Mouse (Mus musculus): Measurements from ENCODE around the gene Kif24. TPM values are rescaled to one million over a fixed set of nuclear protein-coding genes. Genes with fewer than 3 reads are reported as not detected.

Kif24 gene
- polyA plus RNA-seq, 1 experiment from 2014 or later = 4.3 TPM

DNA sequence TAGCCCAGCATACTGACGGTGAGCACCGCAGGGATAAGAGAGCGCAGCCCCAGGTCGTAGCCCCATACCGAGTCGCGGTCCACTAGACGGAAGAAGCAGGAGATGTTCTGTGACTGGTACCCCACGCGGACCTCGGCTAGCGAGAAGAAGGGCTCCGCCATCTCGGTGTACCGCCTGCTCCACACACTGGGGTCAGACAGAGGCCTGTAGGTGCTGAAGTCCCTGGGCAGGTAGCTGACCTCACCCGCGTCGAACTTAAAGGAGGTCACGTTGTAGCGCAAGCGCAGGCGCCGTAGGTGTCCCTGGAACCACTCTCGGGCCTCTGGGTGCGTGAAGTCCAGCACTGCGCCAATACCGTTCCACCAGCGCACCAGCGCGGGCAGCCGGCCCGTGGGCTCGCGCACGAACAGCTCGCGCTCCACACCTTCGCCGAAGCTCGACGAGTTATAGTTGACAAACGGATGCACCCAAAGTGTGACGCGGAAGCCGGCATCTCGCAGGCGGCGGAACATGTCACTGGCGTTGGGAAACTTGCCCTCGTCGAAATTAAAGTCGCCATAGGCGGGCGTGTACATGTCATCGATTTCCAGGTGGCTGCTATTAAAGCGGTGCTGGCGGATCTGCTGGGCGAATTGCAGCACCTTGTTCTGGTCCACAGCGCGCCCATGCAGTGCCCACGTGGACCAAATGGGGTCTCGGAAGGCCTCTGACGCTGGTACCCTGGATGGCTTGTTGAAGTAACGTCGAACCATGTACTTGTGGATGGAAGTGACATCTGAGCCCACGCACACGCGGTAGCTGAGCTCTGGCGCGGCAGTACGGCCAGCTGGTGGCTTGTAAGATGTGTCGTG, 33.5 kb upstream of the Kif24 start:
- WGBS = 7% methylated on average over 72 of the region's 72 CpGs
- Histone ChIP-seq H3K36me3 (ENCODE audit: control insufficient read depth, insufficient read depth, low read length) (no peaks in the 10 kb centered on the region), H3K27ac (replicated peaks in 1 of 2; ENCODE audit: control insufficient read depth in 1 of 2, insufficient read depth in 1 of 2, low read depth in 2 of 2, low read length in 2 of 2) (no peak overlapping the region), H3K4me2 (ENCODE audit: low read length) (peak overlapping the region; percentile 73), H3K9ac (ENCODE audit: low read length) (peak overlapping the region; percentile 21; the same call in 1 of the 2 replicates), H3K4me3 (ENCODE audit: control insufficient read depth in 1 of 2, insufficient read depth in 1 of 2, low read depth in 1 of 2, low read length in 2 of 2) (peak overlapping the region; percentile 33 to 37), H3K9me3 (ENCODE audit: control insufficient read depth, low read length) (no peaks in the 10 kb centered on the region), H3K27me3 (ENCODE audit: control insufficient read depth, insufficient read depth, low read length) (peaks cover 73% of the 10 kb centered on the region), H3K4me1 (ENCODE audit: control insufficient read depth in 2 of 2, insufficient read depth in 2 of 2, low read length in 2 of 2) (peaks cover 24 to 26% of the 10 kb centered on the region in 2 experiments)
- ATAC-seq (ENCODE audit: insufficient number of reproducible peaks, insufficient read depth, low FRiP score, low read depth) = no peak

DNA sequence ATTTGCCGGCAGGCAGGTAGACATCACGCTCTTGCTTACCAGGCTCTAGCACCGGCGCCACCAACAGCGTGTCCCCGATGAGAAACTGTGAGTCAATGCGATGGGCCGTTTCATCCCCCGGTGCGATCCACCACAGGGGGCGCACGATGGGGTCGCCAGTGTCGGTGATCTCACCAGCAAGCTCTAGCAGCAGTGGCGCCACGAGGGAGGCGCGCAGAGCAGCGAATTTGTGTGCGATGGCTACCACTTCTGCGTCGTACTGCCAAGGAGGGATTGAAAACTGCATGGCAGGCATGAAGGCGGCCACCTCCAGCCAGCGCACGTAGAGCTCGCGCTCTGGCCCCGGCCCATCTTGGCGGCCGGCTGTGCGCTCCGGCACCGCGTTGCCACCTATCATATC, 32.9 kb upstream of the Kif24 start:
- Histone ChIP-seq H3K9me3 (ENCODE audit: control insufficient read depth, low read length) (no peaks in the 10 kb centered on the region), H3K4me3 (ENCODE audit: control insufficient read depth in 1 of 2, insufficient read depth in 1 of 2, low read depth in 1 of 2, low read length in 2 of 2) (peak overlapping the region; percentile 33 to 37), H3K9ac (ENCODE audit: low read length) (peak overlapping the region; percentile 21; the same call in 1 of the 2 replicates), H3K27me3 (ENCODE audit: control insufficient read depth, insufficient read depth, low read length) (peaks cover 73% of the 10 kb centered on the region), H3K4me1 (ENCODE audit: control insufficient read depth in 2 of 2, insufficient read depth in 2 of 2, low read length in 2 of 2) (peaks cover 21 to 24% of the 10 kb centered on the region in 2 experiments), H3K27ac (replicated peaks in 1 of 2; ENCODE audit: control insufficient read depth in 1 of 2, insufficient read depth in 1 of 2, low read depth in 2 of 2, low read length in 2 of 2) (no peak overlapping the region), H3K4me2 (ENCODE audit: low read length) (peak overlapping the region; percentile 73), H3K36me3 (ENCODE audit: control insufficient read depth, insufficient read depth, low read length) (no peaks in the 10 kb centered on the region)
- ATAC-seq (ENCODE audit: insufficient number of reproducible peaks, insufficient read depth, low FRiP score, low read depth) = no peak
- 4% methylated on average over 34 of the region's 34 CpGs for WGBS

DNA sequence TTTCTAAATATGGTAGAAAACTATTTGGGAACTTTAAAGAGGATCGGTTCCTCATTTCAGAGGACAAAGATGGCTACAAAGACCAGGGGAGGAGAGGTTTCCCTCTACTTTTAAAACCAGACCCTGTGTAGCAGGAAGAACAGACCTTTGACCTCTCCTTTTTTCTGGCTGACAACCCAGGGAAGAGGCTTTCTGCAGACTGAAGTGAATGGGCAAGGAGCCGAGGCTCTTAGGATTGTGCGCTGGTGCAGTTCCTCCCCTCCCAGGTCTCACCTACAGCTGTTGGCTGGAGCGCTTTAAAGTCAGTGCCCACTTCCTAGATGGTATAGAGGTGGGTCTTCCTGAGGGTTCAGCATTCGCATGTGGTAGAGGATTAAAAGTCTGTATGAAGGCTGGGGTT, 32.4 kb upstream of the Kif24 start:
- no peaks in the 10 kb centered on the region for H3K36me3 ChIP-seq (ENCODE audit: control insufficient read depth, insufficient read depth, low read length)
- ATAC-seq (ENCODE audit: insufficient number of reproducible peaks, insufficient read depth, low FRiP score, low read depth) = no peak
- no peak overlapping the region for H3K9ac ChIP-seq (ENCODE audit: low read length)
- 57% methylated on average over 5 of the region's 5 CpGs for WGBS
- H3K4me3 ChIP-seq (ENCODE audit: control insufficient read depth in 1 of 2, insufficient read depth in 1 of 2, low read depth in 1 of 2, low read length in 2 of 2) = no peak overlapping the region
- H3K27ac ChIP-seq (replicated peaks in 1 of 2; ENCODE audit: control insufficient read depth in 1 of 2, insufficient read depth in 1 of 2, low read depth in 2 of 2, low read length in 2 of 2) = no peak overlapping the region
- no peak overlapping the region for H3K4me2 ChIP-seq (ENCODE audit: low read length)
- H3K27me3 ChIP-seq (ENCODE audit: control insufficient read depth, insufficient read depth, low read length) = peaks cover 68% of the 10 kb centered on the region
- H3K9me3 ChIP-seq (ENCODE audit: control insufficient read depth, low read length) = no peaks in the 10 kb centered on the region
- peaks cover 16 to 19% of the 10 kb centered on the region in 2 experiments; a peak in 3 of 4 replicates for H3K4me1 ChIP-seq (ENCODE audit: control insufficient read depth in 2 of 2, insufficient read depth in 2 of 2, low read length in 2 of 2)

DNA sequence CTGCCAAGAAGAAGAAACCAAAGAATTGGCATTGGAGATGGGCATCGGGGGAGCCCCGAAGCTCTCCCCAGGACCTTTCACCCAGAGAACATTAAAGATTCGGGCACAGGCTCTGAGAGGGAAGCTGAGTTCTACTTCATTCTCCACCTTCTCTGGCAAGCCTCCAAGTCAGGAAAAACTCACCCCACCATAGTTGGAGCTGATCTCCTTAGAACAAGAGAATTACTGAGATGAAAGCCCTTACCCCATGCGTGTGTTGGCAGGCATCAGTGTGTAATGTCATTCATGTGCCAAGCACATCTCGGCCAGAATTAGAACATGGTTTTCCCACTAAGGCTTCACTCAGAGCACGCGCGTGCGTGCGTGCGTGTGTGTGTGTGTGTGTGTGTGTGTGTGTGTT, 31.2 kb upstream of the Kif24 start:
- Histone ChIP-seq H3K9me3 (ENCODE audit: control insufficient read depth, low read length) (no peaks in the 10 kb centered on the region), H3K27me3 (ENCODE audit: control insufficient read depth, insufficient read depth, low read length) (peaks cover 56% of the 10 kb centered on the region), H3K4me3 (ENCODE audit: control insufficient read depth in 1 of 2, insufficient read depth in 1 of 2, low read depth in 1 of 2, low read length in 2 of 2) (no peak overlapping the region), H3K4me1 (ENCODE audit: control insufficient read depth in 2 of 2, insufficient read depth in 2 of 2, low read length in 2 of 2) (peaks cover 16 to 19% of the 10 kb centered on the region in 2 experiments; a peak in 3 of 4 replicates), H3K9ac (ENCODE audit: low read length) (no peak overlapping the region), H3K4me2 (ENCODE audit: low read length) (no peak overlapping the region), H3K36me3 (ENCODE audit: control insufficient read depth, insufficient read depth, low read length) (no peaks in the 10 kb centered on the region), H3K27ac (replicated peaks in 1 of 2; ENCODE audit: control insufficient read depth in 1 of 2, insufficient read depth in 1 of 2, low read depth in 2 of 2, low read length in 2 of 2) (no peak overlapping the region)
- no peak for ATAC-seq (ENCODE audit: insufficient number of reproducible peaks, insufficient read depth, low FRiP score, low read depth)
- 74% methylated on average over 11 of the region's 11 CpGs for WGBS

DNA sequence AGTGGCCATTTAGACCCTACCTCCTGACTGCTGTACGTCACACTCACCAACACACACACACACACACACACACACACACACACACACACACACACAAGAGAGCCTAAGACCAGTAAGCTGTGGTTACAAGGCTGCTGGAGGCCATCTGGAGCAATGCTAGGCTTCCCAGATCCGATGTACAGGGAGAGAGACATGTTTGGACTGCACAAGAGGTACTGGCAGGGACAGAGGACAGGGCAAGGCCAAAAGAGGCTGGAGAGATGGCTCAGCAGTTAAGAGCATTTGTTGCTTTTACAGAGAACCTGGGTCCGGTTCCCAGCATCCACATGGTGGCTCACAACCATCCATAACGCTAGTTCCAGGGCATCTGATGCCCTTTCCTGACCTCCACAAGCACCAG, 30.4 kb upstream of the Kif24 start:
- no peak for ATAC-seq (ENCODE audit: insufficient number of reproducible peaks, insufficient read depth, low FRiP score, low read depth)
- 76% methylated on average over 4 of the region's 4 CpGs for WGBS
- peaks cover 48% of the 10 kb centered on the region for H3K27me3 ChIP-seq (ENCODE audit: control insufficient read depth, insufficient read depth, low read length)

DNA sequence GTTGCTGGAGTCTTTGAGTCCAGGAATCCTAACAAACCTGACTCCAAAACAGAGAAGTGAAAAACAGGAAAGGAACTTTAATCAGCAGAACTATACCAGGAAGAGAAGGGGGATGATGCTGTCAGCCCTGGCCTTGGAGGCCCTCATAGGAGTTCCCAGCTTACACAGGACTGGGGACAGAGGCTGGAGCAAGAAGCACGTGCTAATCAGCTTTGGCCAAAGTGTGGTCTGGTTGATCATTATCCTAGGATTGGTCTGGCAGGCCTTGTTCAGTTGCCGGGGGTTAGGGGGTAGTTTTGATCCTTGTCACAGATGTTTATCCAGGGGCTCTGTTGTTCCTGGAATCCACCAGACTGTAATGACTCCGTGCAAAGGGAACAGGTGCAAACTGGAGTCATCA, 29.7 kb upstream of the Kif24 start:
- WGBS = 42% methylated on average over 3 of the region's 3 CpGs
- peaks cover 16 to 19% of the 10 kb centered on the region in 2 experiments; a peak in 3 of 4 replicates for H3K4me1 ChIP-seq (ENCODE audit: control insufficient read depth in 2 of 2, insufficient read depth in 2 of 2, low read length in 2 of 2)

More for the DNA sequence above, 30.4 kb upstream of the Kif24 start:
- H3K27ac ChIP-seq (replicated peaks in 1 of 2; ENCODE audit: control insufficient read depth in 1 of 2, insufficient read depth in 1 of 2, low read depth in 2 of 2, low read length in 2 of 2) = no peak overlapping the region
- H3K4me2 ChIP-seq (ENCODE audit: low read length) = no peak overlapping the region
- peaks cover 16 to 19% of the 10 kb centered on the region in 2 experiments; a peak in 3 of 4 replicates for H3K4me1 ChIP-seq (ENCODE audit: control insufficient read depth in 2 of 2, insufficient read depth in 2 of 2, low read length in 2 of 2)
- H3K36me3 ChIP-seq (ENCODE audit: control insufficient read depth, insufficient read depth, low read length) = no peaks in the 10 kb centered on the region
- no peak overlapping the region for H3K4me3 ChIP-seq (ENCODE audit: control insufficient read depth in 1 of 2, insufficient read depth in 1 of 2, low read depth in 1 of 2, low read length in 2 of 2)
- H3K9me3 ChIP-seq (ENCODE audit: control insufficient read depth, low read length) = no peaks in the 10 kb centered on the region
- no peak overlapping the region for H3K9ac ChIP-seq (ENCODE audit: low read length)

DNA sequence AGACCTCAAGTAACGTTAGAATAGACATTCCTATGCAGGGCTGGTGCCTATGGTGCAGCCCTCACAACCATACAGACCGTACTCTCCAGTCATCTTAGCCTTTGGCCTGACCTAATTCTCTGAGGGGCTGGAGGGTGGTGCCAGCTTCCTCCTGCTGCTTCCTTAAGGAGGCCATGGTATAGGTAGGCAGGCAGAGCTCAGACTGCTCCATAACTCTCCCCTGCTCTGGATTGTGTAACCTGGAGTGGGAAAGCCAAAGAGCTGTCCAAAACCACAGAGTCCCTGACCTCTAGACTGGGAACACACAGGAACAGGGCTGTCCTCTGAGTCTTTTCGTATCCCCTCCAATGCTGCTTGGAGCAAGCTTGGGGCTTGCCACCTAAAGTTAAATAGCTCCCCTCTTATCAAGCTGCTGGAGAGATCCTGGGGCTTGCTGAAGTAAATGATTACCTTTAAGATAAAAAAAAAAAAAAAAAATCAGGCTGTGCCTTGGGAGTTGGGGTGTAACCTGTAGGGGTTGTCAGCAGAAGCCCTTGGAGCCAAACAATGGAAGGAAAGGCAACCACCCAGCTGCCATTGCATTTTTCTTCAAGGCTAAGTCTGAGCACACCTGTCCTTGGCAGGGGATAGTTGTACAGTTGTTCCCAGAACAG, 28.9 kb upstream of the Kif24 start:
- Histone ChIP-seq H3K4me2 (ENCODE audit: low read length) (no peak overlapping the region), H3K27ac (replicated peaks in 1 of 2; ENCODE audit: control insufficient read depth in 1 of 2, insufficient read depth in 1 of 2, low read depth in 2 of 2, low read length in 2 of 2) (no peak overlapping the region), H3K4me1 (ENCODE audit: control insufficient read depth in 2 of 2, insufficient read depth in 2 of 2, low read length in 2 of 2) (peaks cover 12 to 13% of the 10 kb centered on the region in 2 experiments; a peak in 3 of 4 replicates), H3K27me3 (ENCODE audit: control insufficient read depth, insufficient read depth, low read length) (peaks cover 33% of the 10 kb centered on the region), H3K9me3 (ENCODE audit: control insufficient read depth, low read length) (no peaks in the 10 kb centered on the region), H3K9ac (ENCODE audit: low read length) (no peak overlapping the region), H3K36me3 (ENCODE audit: control insufficient read depth, insufficient read depth, low read length) (no peaks in the 10 kb centered on the region), H3K4me3 (ENCODE audit: control insufficient read depth in 1 of 2, insufficient read depth in 1 of 2, low read depth in 1 of 2, low read length in 2 of 2) (no peak overlapping the region)
- whole genome bisulfite sequencing = 88% methylated on average over 3 of the region's 3 CpGs
- ATAC-seq (ENCODE audit: insufficient number of reproducible peaks, insufficient read depth, low FRiP score, low read depth) = no peak

More for the DNA sequence above, 29.7 kb upstream of the Kif24 start:
- Histone ChIP-seq H3K9me3 (ENCODE audit: control insufficient read depth, low read length) (no peaks in the 10 kb centered on the region), H3K4me3 (ENCODE audit: control insufficient read depth in 1 of 2, insufficient read depth in 1 of 2, low read depth in 1 of 2, low read length in 2 of 2) (no peak overlapping the region), H3K4me2 (ENCODE audit: low read length) (no peak overlapping the region), H3K27me3 (ENCODE audit: control insufficient read depth, insufficient read depth, low read length) (peaks cover 41% of the 10 kb centered on the region), H3K27ac (replicated peaks in 1 of 2; ENCODE audit: control insufficient read depth in 1 of 2, insufficient read depth in 1 of 2, low read depth in 2 of 2, low read length in 2 of 2) (no peak overlapping the region), H3K36me3 (ENCODE audit: control insufficient read depth, insufficient read depth, low read length) (no peaks in the 10 kb centered on the region), H3K9ac (ENCODE audit: low read length) (no peak overlapping the region)
- no peak for ATAC-seq (ENCODE audit: insufficient number of reproducible peaks, insufficient read depth, low FRiP score, low read depth)

Data from heart, embryonic 14.5 days (tissue).